ENCODE assay signal across 20 mouse cellular contexts in the genomic region with DNA sequence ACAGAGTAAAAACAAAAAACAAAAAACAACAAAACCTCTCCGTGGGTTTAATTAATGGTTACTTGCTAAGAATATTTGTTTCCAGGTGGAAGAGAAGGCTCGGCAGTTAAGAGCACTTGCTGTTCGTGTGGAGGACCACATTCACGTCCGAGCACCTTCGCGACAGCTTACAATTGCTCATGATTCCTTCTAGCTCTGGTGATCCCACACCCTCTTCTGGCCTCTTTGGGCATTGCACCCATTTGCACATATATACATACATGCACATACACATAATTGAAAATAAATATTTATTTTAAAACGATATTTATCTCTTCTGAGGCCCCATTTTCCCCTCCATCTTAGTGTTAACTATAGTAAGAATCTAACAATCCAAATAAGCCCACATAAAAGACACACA. TPM values are rescaled to one million over a fixed set of nuclear protein-coding genes. Genes with fewer than 3 reads are reported as not detected.
A peak's percentile ranks its signal among the peaks of the same experiment; 100 is the strongest.
DNase-seq lines count a peak whose midpoint lies in the region; ATAC-seq and TF ChIP-seq lines count a peak whose summit lies in the region.
"Had no signal": no experiment of that assay in that cellular context is flagged by ENCODE, and none has a peak within 500 bp of the region (broad histone marks: within the 10 kb centered on the region; RNA-seq: fewer than 3 reads in every experiment).

No protein-coding gene starts in this region.

- H3K27ac ChIP-seq in forebrain, postnatal 0 days (ENCODE audit: low read depth, low read length) = no peak overlapping the region
- H3K27ac ChIP-seq in forebrain, embryonic 12.5 days = no peak overlapping the region
- no peak overlapping the region for H3K27ac ChIP-seq in layer of hippocampus, adult 2 months
- H3K27ac ChIP-seq in testis, adult 2 months (ENCODE audit: control insufficient read depth, insufficient read depth, low read depth, low read length) = no peak overlapping the region
- H3K27ac ChIP-seq: hindbrain, embryonic 14.5 days; liver, embryonic 13.5 days; neural tube, embryonic 13.5 days had no signal

- TF ChIP-seq CTCF in forebrain, postnatal 0 days (IDR thresholded peaks at IDR 0.05; ENCODE audit: low read depth) = peak; percentile 44
- peak; percentile 53 for TF ChIP-seq CTCF in layer of hippocampus, adult 2 months (conservative IDR thresholded peaks at IDR 0.05)
- peak; percentile 28; the same call in 1 of the 2 replicates for TF ChIP-seq CTCF in testis, adult 2 months (IDR thresholded peaks at IDR 0.05; ENCODE audit: control insufficient read depth, insufficient read depth, insufficient replicate concordance, low read depth, low read length)
- TF ChIP-seq CTCF in brain, embryonic 14.5 days (IDR thresholded peaks at IDR 0.05; ENCODE audit: borderline replicate concordance, extremely low read depth, insufficient read depth, insufficient read length) = peak; percentile 27; the same call in 1 of the 2 replicates

- no peaks in the 10 kb centered on the region for H3K9me3 ChIP-seq in forebrain, postnatal 0 days (ENCODE audit: low read length)
- H3K9me3 ChIP-seq in forebrain, embryonic 12.5 days = no peaks in the 10 kb centered on the region
- H3K9me3 ChIP-seq: liver, embryonic 13.5 days; neural tube, embryonic 13.5 days had no signal

- no peak for ATAC-seq in forebrain, postnatal 0 days
- no peak for ATAC-seq in forebrain, embryonic 12.5 days (ENCODE audit: low FRiP score)
- ATAC-seq: forebrain, embryonic 16.5 days had no signal

- no peaks in the 10 kb centered on the region for H3K4me1 ChIP-seq in forebrain, postnatal 0 days (ENCODE audit: insufficient read depth)
- H3K4me1 ChIP-seq in forebrain, embryonic 12.5 days = peaks cover 3% of the 10 kb centered on the region; the same call in 1 of the 2 replicates
- H3K4me1 ChIP-seq in testis, adult 2 months (ENCODE audit: control insufficient read depth, insufficient read depth, low read length) = no peaks in the 10 kb centered on the region
- H3K4me1 ChIP-seq: liver, embryonic 13.5 days had no signal

- no peak overlapping the region for H3K9ac ChIP-seq in forebrain, postnatal 0 days
- H3K9ac ChIP-seq in forebrain, embryonic 12.5 days = no peak overlapping the region
- H3K9ac ChIP-seq: hindbrain, embryonic 14.5 days; liver, embryonic 13.5 days; neural tube, embryonic 13.5 days had no signal

- DNase-seq in forebrain, postnatal 0 days = no peak
- DNase-seq in layer of hippocampus, adult 2 months (ENCODE audit: low spot score in 2 of 2) = no peak
- no peak for DNase-seq in layer of hippocampus, adult 9-10 months (ENCODE audit: low spot score)
- DNase-seq in testis, postnatal 10 days (ENCODE audit: low spot score) = no peak
- DNase-seq in brain, embryonic 14.5 days (ENCODE audit: low read depth) = no peak
- DNase-seq in cerebellum, adult 8-10 months = no peak
- DNase-seq: adrenal gland, adult 8-10 months; cerebellum, adult 11-12 months; cerebellum, postnatal 36 days; kidney, adult 18-20 months; layer of hippocampus, postnatal 36 days; left cerebral cortex, postnatal 4 days; liver, embryonic 13.5 days; lung, postnatal 14 days had no signal

- H3K36me3 ChIP-seq in forebrain, postnatal 0 days (ENCODE audit: insufficient read depth) = no peaks in the 10 kb centered on the region
- no peaks in the 10 kb centered on the region for H3K36me3 ChIP-seq in forebrain, embryonic 12.5 days (replicated peaks)
- H3K36me3 ChIP-seq in testis, adult 2 months (ENCODE audit: control insufficient read depth, insufficient read depth, low read length) = no peaks in the 10 kb centered on the region
- H3K36me3 ChIP-seq: liver, embryonic 13.5 days; neural tube, embryonic 13.5 days had no signal

- no peak overlapping the region for H3K4me3 ChIP-seq in forebrain, postnatal 0 days (ENCODE audit: low read depth, low read length)
- no peak overlapping the region for H3K4me3 ChIP-seq in forebrain, embryonic 12.5 days (replicated peaks)
- no peak overlapping the region for H3K4me3 ChIP-seq in layer of hippocampus, adult 2 months
- no peak overlapping the region for H3K4me3 ChIP-seq in testis, adult 2 months (ENCODE audit: control insufficient read depth, low read depth, low read length)
- H3K4me3 ChIP-seq: erythroblast, embryonic 14.5 days; liver, embryonic 13.5 days; neural tube, embryonic 13.5 days had no signal

- no peaks in the 10 kb centered on the region for H3K27me3 ChIP-seq in forebrain, postnatal 0 days (ENCODE audit: insufficient read depth, low read length)
- no peaks in the 10 kb centered on the region for H3K27me3 ChIP-seq in forebrain, embryonic 12.5 days
- H3K27me3 ChIP-seq in testis, adult 2 months (ENCODE audit: control insufficient read depth, insufficient read depth, low read length) = no peaks in the 10 kb centered on the region
- H3K27me3 ChIP-seq: liver, embryonic 13.5 days; neural tube, embryonic 13.5 days had no signal

- no peak for TF ChIP-seq POLR2A in testis, adult 2 months (IDR thresholded peaks at IDR 0.05; ENCODE audit: control insufficient read depth, low read depth, low read length)
- TF ChIP-seq POLR2A in brain, embryonic 14.5 days (IDR thresholded peaks at IDR 0.05; ENCODE audit: borderline replicate concordance, extremely low read depth, insufficient read depth, insufficient read length, poor library complexity, severe bottlenecking) = no peak

- 92% methylated on average over 8 of the region's 8 CpGs for WGBS in forebrain, postnatal 0 days
- 90% methylated on average over 8 of the region's 8 CpGs for WGBS in forebrain, embryonic 12.5 days

- H3K4me2 ChIP-seq in forebrain, postnatal 0 days (ENCODE audit: low read depth) = no peak overlapping the region
- H3K4me2 ChIP-seq in forebrain, embryonic 12.5 days = no peak overlapping the region
- H3K4me2 ChIP-seq: hindbrain, embryonic 14.5 days; liver, embryonic 13.5 days; neural tube, embryonic 13.5 days had no signal

RNA-seq across cellular contexts. Expression of gene Kif6, which starts 13.9 kb away (rescaled TPM):
- total RNA-seq in forebrain, postnatal 0 days (2014; rRNA removed) = 3.7 and 7.4 TPM in 2 replicates
- 1.6 and 2.0 TPM in 2 replicates for polyA plus RNA-seq in forebrain, postnatal 0 days (2015; fragmentation: Nextera tagmentation; extraction: Ambion mirVana)
- 2.8 and 3.1 TPM in 2 replicates for polyA plus RNA-seq in forebrain, embryonic 12.5 days (2016; fragmentation: Nextera tagmentation; extraction: Ambion mirVana)
- 1 to 10 TPM; 5.0 to 6.1 TPM for total RNA-seq in layer of hippocampus, adult 2 months (2021)
- 5.8 and 6.5 TPM in 2 replicates for polyA plus RNA-seq in testis, adult 2 months (2012; rRNA removed)
- polyA plus RNA-seq in brain, embryonic 14.5 days (2012; rRNA removed) = 1.4 and 1.9 TPM in 2 replicates
- polyA plus RNA-seq: erythroblast, embryonic 14.5 days had no signal
